Mouse (Mus musculus) forebrain, embryonic 11.5 days (tissue): ENCODE measurements around the gene Tymp. TPM values are rescaled to one million over a fixed set of nuclear protein-coding genes. Genes with fewer than 3 reads are reported as not detected.

Experiments
- ATAC-seq: fragments of 200-750 bp; cut with Nextera tagmentation; replicated peaks from 2 replicates; pipeline ENCODE4 v1.8.0; 2017; ENCODE audit warnings: moderate TSS enrichment; ENCODE audit not compliant: low FRiP score
- DNase-seq: peaks from one replicate; pipeline ENCODE4 v3.0.0-alpha.2; 2017; ENCODE audit warnings: low spot score
- H3K27ac ChIP-seq: fragments of 300-500 bp; sonication (generic); 2 replicates; pipeline ENCODE4 v1.5.1; 2014; ENCODE audit warnings: low read depth, low read length
- H3K27me3 ChIP-seq: fragments of 300-500 bp; sonication (generic); 2 replicates; pipeline ENCODE4 v1.6.1; 2014; ENCODE audit warnings: mild to moderate bottlenecking, low read length, mixed read lengths; ENCODE audit not compliant: control insufficient read depth, insufficient read depth
- H3K36me3 ChIP-seq: fragments of 300-500 bp; sonication (generic); 2 replicates; pipeline ENCODE4 v1.6.1; 2014; ENCODE audit warnings: mild to moderate bottlenecking, low read length, moderate library complexity, mixed read lengths; ENCODE audit not compliant: control insufficient read depth, insufficient read depth
- H3K4me1 ChIP-seq: fragments of 300-500 bp; sonication (generic); replicated peaks from 2 replicates; pipeline ENCODE4 v1.6.1; 2014; ENCODE audit warnings: low read length, mixed read lengths; ENCODE audit not compliant: control insufficient read depth, insufficient read depth
- H3K4me2 ChIP-seq: fragments of 300-500 bp; sonication (generic); 2 replicates; pipeline ENCODE4 v1.6.1; 2014; ENCODE audit warnings: low read depth, mild to moderate bottlenecking, low read length, moderate library complexity, mixed read lengths; ENCODE audit not compliant: severe bottlenecking
- H3K4me3 ChIP-seq: fragments of 300-500 bp; sonication (generic); 2 replicates; pipeline ENCODE4 v1.5.1; 2014; ENCODE audit warnings: low read depth, low read length
- H3K9ac ChIP-seq: fragments of 300-500 bp; sonication (generic); 2 replicates; pipeline ENCODE4 v1.6.1; 2014; ENCODE audit warnings: low read length
- H3K9me3 ChIP-seq: fragments of 300-500 bp; sonication (generic); 2 replicates; pipeline ENCODE4 v1.6.1; 2016; ENCODE audit warnings: low read length, mixed read lengths; ENCODE audit not compliant: control insufficient read depth
- WGBS: fragments of 180-500 bp; shearing (Covaris S2); extraction: QIAGEN DNeasy Blood & Tissue Kit; methylation state at CpG from one replicate; pipeline ENCODE4 v1.1.7; 2014; 5-methylcytosine and 5-hydroxymethylcytosine counted together
- polyA plus RNA-seq: library from polyadenylated mRNA; unstranded; fragments of >200 nt; fragmentation: Nextera tagmentation; extraction: Ambion mirVana; gene quantifications from 2 replicates; pipeline ENCODE4 v1.2.1, GENCODE M21; 2014

The Tymp gene
- polyA plus RNA-seq, 1 experiment from 2014 or later, result 0.80 TPM

DNA sequence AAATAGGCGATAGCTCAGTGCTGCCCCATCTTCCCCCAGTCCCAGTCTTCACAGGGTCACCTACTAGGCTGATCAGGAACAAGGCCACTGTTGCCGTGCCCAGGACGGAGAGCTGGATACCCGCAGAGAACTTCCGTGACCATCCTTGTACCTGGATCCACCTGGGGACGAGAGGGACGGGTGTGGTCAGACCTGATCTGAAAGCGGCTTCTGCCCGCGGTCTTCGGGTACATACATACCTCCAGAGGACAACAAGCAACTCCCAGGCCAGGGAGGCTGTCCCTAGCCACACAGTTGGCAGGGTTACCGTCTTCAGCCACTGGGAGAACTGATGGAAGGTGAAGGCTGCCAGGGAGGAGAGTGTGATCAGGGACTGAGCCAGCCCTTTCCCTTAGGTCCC is 24.0 kb downstream of the Tymp start:
- ATAC-seq (no peak), DNase-seq (peak; percentile 48)
- H3K27me3 ChIP-seq, result no peaks in the 10 kb centered on the region
- WGBS, result 94% methylated on average over 12 of the region's 12 CpGs
- H3K9ac ChIP-seq, result no peak overlapping the region
- peaks cover 12% of the 10 kb centered on the region for H3K4me1 ChIP-seq
- no peak overlapping the region for H3K27ac ChIP-seq
- no peak overlapping the region for H3K4me3 ChIP-seq
- H3K36me3 ChIP-seq, result peaks cover 12% of the 10 kb centered on the region
- H3K4me2 ChIP-seq, result no peak overlapping the region
- no peaks in the 10 kb centered on the region for H3K9me3 ChIP-seq

DNA sequence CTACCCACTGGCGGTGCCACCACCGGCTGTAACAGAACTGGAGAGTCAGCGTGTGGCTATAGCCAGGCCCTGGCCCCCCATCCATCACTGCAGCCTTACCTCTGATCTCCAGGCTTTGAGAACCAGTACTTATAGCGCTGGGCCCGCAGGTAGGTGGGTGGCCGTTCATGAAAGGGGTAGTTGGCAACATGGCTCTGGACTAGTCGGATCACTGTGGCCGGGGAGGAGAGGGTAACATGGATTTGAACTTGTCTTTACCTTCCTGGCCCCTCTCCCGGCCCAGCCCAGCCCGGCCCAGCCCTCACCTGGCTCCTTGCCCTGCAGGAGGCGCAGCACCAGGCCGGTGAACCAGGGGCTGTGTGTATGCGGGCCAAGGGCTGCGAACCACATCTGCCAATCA is 24.8 kb downstream of the Tymp start:
- Histone ChIP-seq H3K9me3 (no peaks in the 10 kb centered on the region), H3K4me3 (no peak overlapping the region), H3K27ac (no peak overlapping the region), H3K9ac (no peak overlapping the region), H3K4me1 (peaks cover 10% of the 10 kb centered on the region; the same call in 1 of the 2 replicates), H3K36me3 (peaks cover 12% of the 10 kb centered on the region), H3K4me2 (no peak overlapping the region), H3K27me3 (no peaks in the 10 kb centered on the region)
- peak; percentile 44 for DNase-seq
- 92% methylated on average over 14 of the region's 14 CpGs for WGBS
- no peak for ATAC-seq

DNA sequence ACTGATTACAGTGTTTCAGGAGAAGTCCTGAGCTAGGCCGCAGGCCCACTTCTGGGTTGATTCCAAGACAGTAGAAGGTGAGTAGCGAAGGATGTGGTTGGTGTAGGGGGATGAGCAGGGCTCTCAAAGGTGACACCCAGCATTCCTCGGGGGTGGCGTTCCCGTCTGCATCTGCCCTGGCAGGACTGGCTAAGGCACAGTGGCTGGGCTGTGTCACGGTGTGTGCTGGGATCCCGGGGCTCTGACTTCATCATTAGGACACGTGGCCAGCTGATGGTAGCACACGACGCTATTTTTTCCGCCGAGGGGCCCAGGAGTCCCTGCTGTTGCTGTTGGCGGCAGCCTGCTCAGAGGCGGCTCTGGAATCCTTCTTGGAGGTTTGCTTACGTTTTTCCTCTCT is 25.5 kb downstream of the Tymp start:
- H3K27me3 ChIP-seq, result no peaks in the 10 kb centered on the region
- H3K27ac ChIP-seq, result no peak overlapping the region
- ATAC-seq (no peak), DNase-seq (peak; percentile 46)
- H3K4me2 ChIP-seq, result no peak overlapping the region
- no peak overlapping the region for H3K4me3 ChIP-seq
- H3K4me1 ChIP-seq, result peaks cover 8% of the 10 kb centered on the region; the same call in 1 of the 2 replicates
- H3K9me3 ChIP-seq, result no peaks in the 10 kb centered on the region
- no peak overlapping the region for H3K9ac ChIP-seq
- H3K36me3 ChIP-seq, result peaks cover 12% of the 10 kb centered on the region
- 90% methylated on average over 15 of the region's 15 CpGs for WGBS

DNA sequence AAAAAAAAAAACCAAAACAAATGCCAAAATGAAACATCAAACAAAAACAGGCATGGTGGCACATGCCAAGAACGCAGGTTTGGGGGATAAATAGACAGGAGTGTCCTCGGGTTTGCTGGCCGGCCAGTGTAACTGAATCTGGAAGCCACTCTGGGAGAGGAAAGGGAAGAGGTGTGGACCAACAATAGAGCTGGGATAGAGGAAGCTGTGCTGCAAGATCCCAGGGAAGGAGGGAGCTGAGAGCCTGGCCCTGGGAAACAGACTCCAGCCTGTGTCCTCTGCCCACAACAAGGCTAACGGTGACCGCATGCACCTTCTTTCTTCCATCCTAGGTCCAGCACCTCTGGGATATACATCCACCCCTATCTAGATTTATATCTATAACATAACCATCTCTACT is 26.4 kb downstream of the Tymp start:
- H3K36me3 ChIP-seq, result peaks cover 12% of the 10 kb centered on the region
- H3K4me1 ChIP-seq, result peaks cover 8% of the 10 kb centered on the region; the same call in 1 of the 2 replicates
- H3K4me3 ChIP-seq, result no peak overlapping the region
- H3K9ac ChIP-seq, result no peak overlapping the region
- ATAC-seq, result no peak
- whole genome bisulfite sequencing, result 91% methylated on average over 5 of the region's 5 CpGs
- DNase-seq, result peak; percentile 23
- no peak overlapping the region for H3K27ac ChIP-seq
- no peaks in the 10 kb centered on the region for H3K27me3 ChIP-seq
- H3K9me3 ChIP-seq, result no peaks in the 10 kb centered on the region
- H3K4me2 ChIP-seq, result no peak overlapping the region

DNA sequence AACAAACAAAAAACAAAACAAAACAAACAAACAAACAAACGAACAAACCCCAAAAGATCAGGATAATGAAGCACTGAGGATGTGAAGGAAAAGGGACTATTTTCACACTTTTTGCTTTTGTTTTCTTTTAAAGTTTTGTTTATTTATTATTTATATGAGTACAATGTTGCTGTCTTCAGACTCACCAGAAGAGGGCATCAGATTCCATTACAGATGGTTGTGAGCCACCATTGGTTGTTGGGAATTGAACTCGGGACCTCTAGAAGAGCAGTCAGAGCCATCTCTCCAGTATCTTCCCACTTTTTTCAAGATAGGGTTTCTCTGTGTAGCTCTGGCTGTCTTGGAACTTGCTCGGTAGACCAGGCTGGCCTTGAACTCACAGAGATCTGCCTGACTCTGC is 33.5 kb downstream of the Tymp start:
- ATAC-seq, result no peak
- H3K36me3 ChIP-seq, result no peaks in the 10 kb centered on the region
- H3K4me3 ChIP-seq, result no peak overlapping the region
- no peaks in the 10 kb centered on the region for H3K27me3 ChIP-seq
- no peaks in the 10 kb centered on the region for H3K4me1 ChIP-seq
- WGBS, result 92% methylated on average over 3 of the region's 3 CpGs
- H3K27ac ChIP-seq, result no peak overlapping the region
- no peak overlapping the region for H3K4me2 ChIP-seq
- H3K9me3 ChIP-seq, result no peaks in the 10 kb centered on the region
- H3K9ac ChIP-seq, result no peak overlapping the region
- no peak for DNase-seq

DNA sequence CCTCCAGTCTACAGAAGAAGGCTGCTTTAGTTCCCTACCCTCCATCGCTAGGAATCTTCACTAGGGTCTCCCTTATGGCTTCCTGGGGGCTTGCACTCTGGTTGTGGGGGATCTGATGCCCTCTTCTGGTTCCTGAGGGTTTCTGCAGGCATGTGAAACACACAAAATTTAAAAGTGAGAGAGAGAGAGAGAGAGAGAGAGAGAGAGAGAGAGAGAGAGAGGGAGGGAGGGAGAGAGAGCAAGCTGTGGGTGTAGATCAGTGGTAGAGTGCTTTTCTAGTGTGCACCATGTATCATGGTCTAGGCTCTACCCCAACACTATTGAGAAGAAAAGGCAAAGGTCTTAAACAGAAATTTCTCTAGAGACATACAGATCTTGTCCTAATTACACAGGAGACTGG is 35.2 kb downstream of the Tymp start:
- H3K9ac ChIP-seq, result no peak overlapping the region
- no peaks in the 10 kb centered on the region for H3K4me1 ChIP-seq
- no peak overlapping the region for H3K4me2 ChIP-seq
- 75% methylated on average over 1 of the region's 1 CpGs for WGBS
- H3K27me3 ChIP-seq, result no peaks in the 10 kb centered on the region
- DNase-seq (no peak), ATAC-seq (no peak)
- no peaks in the 10 kb centered on the region for H3K9me3 ChIP-seq
- no peak overlapping the region for H3K27ac ChIP-seq
- no peaks in the 10 kb centered on the region for H3K36me3 ChIP-seq
- H3K4me3 ChIP-seq, result no peak overlapping the region

DNA sequence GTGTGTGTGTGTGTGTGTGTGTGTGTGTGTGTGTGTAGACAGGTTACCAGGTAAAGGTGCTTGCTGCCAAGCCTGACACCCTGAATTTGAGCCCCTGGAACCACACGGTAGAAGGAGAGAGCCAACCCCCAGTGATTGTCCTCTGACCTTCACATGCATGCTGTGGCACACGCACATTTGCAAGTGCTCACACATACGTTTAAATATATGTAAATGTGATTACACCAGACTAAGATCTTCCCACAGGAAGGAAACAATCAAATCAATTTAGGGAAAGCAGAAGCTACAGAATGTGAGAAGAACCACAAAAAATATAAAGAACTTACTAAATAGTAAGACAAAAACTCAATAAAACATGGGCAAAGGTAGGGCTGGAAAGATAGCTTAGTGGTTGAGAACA is 36.7 kb downstream of the Tymp start:
- Histone ChIP-seq H3K36me3 (no peaks in the 10 kb centered on the region), H3K4me2 (no peak overlapping the region), H3K4me1 (no peaks in the 10 kb centered on the region), H3K9ac (no peak overlapping the region), H3K27me3 (no peaks in the 10 kb centered on the region), H3K9me3 (no peaks in the 10 kb centered on the region), H3K4me3 (no peak overlapping the region), H3K27ac (no peak overlapping the region)
- DNase-seq (no peak), ATAC-seq (no peak)
- 86% methylated on average over 3 of the region's 3 CpGs for WGBS

DNA sequence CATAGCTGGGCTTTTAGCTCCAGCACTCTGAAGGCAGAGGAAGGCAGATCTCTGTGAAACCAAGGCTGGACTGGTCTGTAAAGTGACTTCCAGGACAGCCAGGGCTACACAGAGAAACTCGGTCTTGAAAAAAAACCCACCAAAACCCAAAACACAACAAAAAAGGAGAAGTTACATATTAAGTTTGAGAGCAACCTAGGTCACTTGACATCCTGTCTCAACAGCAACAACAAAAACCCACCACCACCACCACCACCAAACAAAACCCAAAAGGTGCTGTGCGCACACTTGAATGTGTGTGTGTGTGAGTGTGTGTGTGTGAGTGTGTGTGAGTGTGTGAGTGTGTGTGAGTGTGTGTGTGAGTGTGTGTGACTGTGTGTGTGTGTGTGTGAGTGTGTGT is 37.1 kb downstream of the Tymp start:
- DNase-seq (no peak), ATAC-seq (no peak)
- 91% methylated on average over 2 of the region's 2 CpGs for WGBS
- no peak overlapping the region for H3K9ac ChIP-seq
- no peaks in the 10 kb centered on the region for H3K9me3 ChIP-seq
- H3K27ac ChIP-seq, result no peak overlapping the region
- no peaks in the 10 kb centered on the region for H3K4me1 ChIP-seq
- H3K36me3 ChIP-seq, result no peaks in the 10 kb centered on the region
- H3K27me3 ChIP-seq, result no peaks in the 10 kb centered on the region
- no peak overlapping the region for H3K4me2 ChIP-seq
- no peak overlapping the region for H3K4me3 ChIP-seq

DNA sequence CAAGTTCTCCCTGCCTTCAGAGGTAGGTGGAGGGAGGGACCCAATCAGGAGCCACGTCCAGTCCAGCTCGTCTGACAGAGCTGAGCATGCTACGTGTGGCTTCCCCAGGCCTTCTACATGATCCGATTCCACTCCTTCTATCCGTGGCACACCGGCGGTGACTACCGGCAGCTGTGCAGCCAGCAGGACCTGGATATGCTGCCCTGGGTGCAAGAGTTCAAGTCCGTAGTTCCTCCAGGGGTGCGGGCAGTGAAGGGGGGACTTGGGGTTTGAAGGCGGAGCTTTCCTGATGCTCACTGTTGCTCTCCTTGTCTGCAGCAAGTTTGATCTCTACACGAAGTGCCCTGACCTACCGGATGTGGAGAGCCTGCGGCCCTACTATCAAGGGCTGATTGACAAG is 40.4 kb downstream of the Tymp start:
- no peaks in the 10 kb centered on the region for H3K36me3 ChIP-seq
- H3K27ac ChIP-seq, result no peak overlapping the region
- no peak overlapping the region for H3K4me3 ChIP-seq
- DNase-seq (no peak), ATAC-seq (no peak)
- H3K4me1 ChIP-seq, result no peaks in the 10 kb centered on the region
- no peak overlapping the region for H3K4me2 ChIP-seq
- no peaks in the 10 kb centered on the region for H3K9me3 ChIP-seq
- no peak overlapping the region for H3K9ac ChIP-seq
- no peaks in the 10 kb centered on the region for H3K27me3 ChIP-seq
- 83% methylated on average over 14 of the region's 14 CpGs for WGBS
